Mouse (Mus musculus) stomach, postnatal 0 days (tissue): ENCODE results near the gene Sec23b.

Experiments used
- CTCF ChIP-seq: IDR thresholded peaks from 2 replicates; pipeline ENCODE4 v1.5.1; 2016; ENCODE audit warnings: antibody characterized with exemption, low read depth, mild to moderate bottlenecking, moderate library complexity
- EP300 ChIP-seq: optimal IDR thresholded peaks from 2 replicates; pipeline ENCODE3; 2016; ENCODE audit warnings: antibody characterized with exemption

GRCm38 (mm10) chr2:144527821-144528174 is 28.2 kb upstream of the Sec23b start:
- TF ChIP-seq CTCF (no peak), EP300 (no peak)
